Mouse (Mus musculus) v-Abl transformed pro-B cells (cell line): Measurements from ENCODE around the gene Fsip1.
"Not testable (repeated sequence)": the region's sequence is repeated elsewhere in the genome, so short reads cannot be mapped to it uniquely, and the experiment has no call there.

Experiments
- in situ Hi-C, 2 experiments: fragments of 400-800 bp; cut with MboI; formaldehyde crosslinking; loops; one replicate each; pipeline ENCODE4 v1.15.1; 2025; ENCODE audit not compliant: unreplicated experiment in 2 of 2

Gene Fsip1

DNA sequence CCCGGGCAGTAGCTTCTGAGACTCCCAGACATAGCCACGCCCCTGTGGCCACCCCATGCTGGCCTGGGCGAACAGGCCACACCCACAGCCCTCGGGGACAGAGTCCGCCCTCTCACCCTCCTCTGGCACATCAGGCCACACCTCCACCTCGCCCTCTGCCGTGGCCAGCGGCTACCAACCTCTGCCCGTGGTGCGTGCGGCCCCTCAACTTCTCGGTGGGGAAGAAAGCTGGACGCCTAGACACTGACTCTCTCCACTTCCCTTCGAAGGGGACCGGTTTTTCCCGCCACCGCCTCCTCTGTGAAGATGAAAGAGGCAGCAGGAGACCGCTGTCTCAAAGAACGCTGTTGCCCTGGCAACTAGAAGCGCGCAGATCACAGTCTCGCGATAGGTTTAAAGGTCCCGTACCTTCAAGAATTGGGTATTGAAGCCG is at the start of gene Fsip1:
Gene Fsip1 (minus strand): TSS at position 346 of the 433 bp plus-strand sequence.
- in situ Hi-C loops = loop anchor here (5.0 to 25.0 kb wide), 5 partner anchors 81 to 631 kb away; no protein-coding TSS in a partner anchor

DNA sequence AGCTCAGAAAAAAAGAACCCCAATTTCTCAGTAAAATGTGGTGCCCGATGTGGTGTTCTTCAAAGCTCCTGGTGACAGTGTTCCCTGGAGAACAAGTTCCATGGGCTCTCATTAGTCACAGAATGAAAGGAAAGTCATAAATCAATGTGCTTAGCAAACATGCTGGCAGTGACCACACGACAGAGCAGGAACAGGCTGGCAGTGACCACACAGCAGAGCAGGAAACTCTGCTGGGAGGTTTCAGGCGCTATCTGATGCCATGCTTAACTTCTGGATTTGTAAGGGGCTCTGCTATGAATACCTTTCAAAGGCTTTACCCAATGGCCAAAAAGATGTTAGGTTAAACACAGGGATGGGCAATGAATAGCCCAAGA is 49.7 kb upstream of the Fsip1 start:
- in situ Hi-C loops = no loop called here

DNA sequence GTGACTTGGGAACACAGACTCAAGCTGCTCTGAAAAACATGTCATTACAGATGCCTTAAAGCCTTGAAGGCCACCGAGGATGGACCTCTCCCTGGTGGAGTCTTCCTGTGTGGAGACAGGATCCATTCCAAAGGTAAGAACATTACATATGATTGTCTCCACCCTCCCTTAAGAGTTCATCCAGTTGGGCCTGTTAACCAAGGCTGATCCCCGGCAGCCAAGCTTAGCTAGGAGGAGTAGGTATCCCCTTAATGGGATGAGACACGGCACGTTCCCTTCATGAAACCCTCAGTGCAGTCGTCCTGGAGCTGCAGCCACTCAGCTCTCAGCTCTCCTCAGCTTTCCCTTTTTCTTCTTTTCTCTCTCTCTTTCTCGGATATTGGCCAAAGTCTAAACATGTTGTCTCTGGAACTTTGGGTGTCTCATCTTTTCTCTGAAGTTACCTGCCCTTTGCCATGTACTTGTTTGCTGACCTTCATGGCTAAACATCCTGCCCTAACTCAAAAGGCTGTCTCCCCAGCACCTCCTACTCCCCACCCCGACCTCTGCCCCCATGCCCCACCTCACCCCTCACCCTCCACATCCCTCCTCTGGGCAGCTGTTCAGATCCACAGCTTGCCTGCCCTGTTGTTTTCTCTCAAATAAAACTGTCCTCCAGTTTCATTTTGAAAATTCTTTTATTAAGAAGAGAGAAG is 49.2 kb upstream of the Fsip1 start:
- in situ Hi-C loops = no loop called here

DNA sequence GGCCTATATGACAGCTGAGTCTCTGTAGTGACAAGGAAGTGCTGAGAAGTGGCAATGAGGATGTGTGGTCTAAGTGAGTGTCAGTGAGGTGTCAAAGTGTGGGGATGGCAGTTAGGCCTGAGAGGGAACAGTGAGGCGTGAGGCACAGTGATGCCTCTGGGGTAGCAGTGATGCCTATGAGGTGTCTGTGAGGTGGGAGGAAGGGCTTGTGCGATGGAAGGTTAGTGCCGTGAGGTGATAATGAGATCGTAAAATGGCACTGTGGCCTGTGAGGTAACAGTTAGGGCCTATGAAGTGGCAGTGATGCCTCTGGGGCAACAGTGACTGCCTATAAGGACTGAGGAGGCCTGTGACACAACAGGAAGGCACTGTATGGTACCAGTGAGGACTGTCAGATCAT is 46.7 kb upstream of the Fsip1 start:
- in situ Hi-C loops = loop anchor here in 1 of 2 experiments (5.0 kb wide), 1 partner anchor 36 kb away; no protein-coding TSS in a partner anchor

DNA sequence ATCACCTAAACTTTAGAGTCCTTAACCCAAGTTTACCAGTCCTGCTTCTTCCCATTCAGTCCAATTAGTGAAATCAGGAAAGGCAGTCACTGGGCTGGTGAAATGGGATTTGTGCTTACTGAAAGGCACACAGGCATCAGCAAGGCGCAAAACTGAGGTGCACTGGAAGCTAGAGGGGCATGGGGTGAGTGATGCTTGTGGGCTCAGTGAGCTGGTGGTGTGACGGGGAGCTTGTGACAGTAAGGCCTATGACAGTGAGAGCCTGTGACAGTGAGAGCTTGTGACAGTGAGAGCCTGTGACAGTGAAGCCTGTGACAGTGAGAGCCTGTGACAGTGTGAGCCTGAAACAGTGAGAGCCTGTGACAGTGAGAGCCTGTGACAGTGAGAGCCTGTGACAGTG is 44.9 kb upstream of the Fsip1 start:
- in situ Hi-C loops = loop anchor here in 1 of 2 experiments (5.0 kb wide), 1 partner anchor 34 kb away; no protein-coding TSS in a partner anchor

DNA sequence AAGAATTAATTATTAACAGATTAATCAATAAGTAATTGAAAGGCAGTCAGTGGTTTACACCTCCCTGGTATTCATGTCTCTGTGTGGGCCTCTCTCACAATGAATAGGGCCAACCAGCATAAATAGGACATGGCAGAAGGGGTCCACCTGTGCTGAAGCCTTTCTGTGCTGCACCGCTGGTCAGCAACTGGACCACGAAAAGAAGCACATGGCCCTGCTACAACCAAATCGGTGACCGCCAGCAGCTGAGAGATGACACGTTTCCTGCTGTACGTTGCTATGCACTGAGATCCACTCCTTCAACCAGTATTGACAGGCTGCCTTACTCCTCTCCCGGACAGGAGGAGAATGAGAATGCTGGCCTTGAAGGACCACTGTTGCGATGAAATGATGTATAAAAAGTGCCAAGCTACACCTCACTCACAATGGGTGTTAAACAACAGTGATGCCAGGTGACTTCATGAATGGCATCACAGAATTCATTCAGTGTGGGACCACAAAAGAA is 44.3 kb upstream of the Fsip1 start:
- in situ Hi-C loops = loop anchor here in 1 of 2 experiments (5.0 kb wide), 1 partner anchor 34 kb away; no protein-coding TSS in a partner anchor

DNA sequence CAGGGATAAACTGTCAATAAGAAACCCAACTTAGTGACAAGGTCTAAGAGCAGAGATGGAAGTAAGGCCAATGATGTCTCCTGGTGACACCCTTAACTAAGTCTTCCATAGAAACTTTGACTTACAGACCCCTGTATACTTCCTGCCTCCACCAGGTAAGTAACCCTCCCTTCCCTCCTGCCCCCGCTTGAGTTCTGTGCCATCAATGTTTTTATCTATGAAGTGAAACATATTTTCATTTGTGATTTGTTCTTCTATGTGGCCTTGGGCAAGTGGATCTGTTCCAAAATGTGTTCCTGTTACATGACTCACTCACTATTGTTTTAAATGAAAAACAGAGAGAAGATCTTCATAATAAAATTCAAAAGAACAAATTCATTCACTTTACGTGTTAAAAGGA is 43.2 kb upstream of the Fsip1 start:
- in situ Hi-C loops = loop anchor here in 1 of 2 experiments (5.0 kb wide), 1 partner anchor 33 kb away; no protein-coding TSS in a partner anchor

DNA sequence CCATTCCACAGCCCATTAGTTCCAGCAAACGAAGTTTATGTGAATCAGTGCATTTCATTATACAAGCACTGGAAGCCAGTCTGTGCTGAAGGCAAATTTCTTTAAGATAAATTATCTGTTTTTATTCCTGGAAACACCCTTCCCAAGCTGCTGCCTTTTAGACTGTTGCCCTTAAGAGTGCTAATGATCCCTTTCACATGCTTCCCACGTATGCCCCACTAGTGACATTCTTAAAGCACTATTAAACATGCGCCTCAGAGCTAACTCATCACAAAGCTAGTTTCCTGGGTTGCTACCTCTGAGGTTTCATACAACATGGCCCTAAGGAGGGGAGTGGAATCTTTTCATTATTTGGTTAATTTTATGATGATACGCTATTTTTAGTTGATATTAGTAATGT is 41.8 kb upstream of the Fsip1 start:
- in situ Hi-C loops = no loop called here

DNA sequence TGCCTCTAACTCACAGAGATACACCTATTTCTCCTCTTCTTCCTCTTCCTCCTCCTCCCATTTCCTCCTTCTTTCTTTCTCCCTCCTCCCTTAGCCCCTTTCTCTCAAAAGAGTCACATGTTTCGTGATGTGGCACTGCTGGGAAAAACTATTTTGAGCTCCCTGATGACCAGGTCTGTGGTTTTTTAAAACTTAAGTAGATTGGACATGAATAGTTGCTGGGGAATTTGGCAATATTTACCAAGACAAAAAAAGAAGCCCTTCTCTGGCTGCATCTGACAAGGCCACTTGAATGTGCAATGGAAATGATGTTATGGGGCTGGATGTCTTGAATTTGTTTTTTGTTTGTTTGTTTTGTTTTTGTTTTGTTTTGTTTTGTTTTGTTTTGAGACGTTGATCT is 41.2 kb upstream of the Fsip1 start:
- in situ Hi-C loops = no loop called here

DNA sequence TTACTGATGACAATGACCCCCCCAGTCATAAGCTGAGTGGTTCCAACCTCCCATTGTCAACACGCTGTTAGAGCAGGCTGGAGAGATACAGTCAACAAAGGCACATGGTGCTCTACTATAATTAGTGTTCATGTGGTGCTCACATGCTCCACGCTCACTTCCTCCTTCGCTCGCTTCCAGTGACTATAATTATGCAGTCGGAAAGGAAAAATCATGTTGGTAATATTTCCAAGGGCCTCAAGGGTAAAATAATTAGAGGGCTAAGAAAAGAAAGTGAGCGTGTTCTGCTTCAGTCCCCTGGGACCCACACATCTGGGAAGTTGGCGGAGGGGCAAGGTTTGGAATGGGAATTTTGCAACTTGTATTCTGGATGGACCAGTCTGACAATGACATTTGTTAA is 38.7 kb upstream of the Fsip1 start:
- in situ Hi-C loops = no loop called here

DNA sequence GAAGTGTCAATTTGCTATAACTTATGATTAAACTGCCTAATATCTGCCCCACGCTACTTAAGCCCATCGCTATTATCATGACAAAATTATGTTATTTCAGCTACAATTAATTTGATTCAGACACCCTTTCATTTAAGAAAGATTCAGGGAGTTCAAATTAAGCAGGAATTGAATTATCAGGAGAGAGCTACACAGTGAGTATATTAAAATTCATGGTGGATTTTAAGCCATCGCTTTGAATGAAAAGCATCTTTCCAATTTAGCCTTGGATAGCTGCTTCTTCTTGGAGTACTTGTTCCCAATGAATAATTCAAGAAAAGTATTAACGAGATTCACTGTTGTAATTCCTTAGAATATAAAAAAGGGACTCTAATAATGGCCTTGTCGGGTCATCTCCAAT is 36.8 kb upstream of the Fsip1 start:
- in situ Hi-C loops = no loop called here

DNA sequence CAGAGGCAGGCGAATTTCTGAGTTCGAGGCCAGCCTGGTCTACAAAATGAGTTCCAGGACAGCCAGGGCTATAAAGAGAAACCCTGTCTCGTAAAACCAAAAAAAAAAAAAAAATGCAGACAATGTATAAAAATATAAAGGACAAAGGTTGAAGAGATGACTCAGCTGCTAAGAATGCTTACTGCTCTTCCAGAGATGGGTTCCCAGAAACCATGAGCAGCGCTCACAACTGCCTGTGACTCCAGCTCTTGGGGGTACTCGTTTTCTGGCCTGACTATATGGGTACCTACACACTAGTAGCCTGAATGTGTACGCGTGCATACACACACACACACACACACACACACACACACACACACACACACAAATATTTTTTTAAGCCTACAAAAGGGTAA is 32.3 kb upstream of the Fsip1 start:
- in situ Hi-C loops = not testable (repeated sequence)

DNA sequence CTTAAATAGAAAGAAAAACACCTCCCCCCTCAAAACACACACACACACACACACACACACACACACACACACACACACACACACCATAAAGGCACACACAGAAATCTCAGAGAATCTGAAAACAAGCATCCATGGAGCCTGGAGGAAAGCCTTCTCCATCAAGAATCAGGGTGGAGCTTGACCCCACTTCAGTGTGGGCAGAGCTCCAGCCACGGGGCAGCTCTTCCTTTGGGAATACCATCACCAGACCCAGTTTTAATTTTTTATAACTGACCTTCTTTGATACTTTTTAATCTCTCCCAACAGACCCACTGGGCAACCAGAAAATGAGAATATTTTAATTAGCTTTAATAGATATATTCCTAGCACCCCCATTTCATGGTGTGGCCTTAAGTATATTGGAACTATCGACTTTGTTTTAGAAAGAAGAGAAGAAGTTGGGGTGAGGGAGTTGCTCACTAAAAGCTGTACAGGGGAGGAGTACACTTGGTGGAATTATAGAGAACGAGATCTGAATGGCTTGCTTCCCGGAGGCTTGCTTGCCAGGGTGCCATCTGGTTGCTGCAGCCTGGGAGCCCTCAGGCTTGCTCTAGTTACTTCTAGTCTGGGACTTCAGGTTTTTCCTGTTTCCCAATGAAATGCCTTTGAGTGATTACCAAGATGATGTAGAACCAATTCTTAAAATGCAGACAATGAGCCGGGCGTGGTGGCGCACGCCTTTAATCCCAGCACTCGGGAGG is 31.7 kb upstream of the Fsip1 start:
- in situ Hi-C loops = no loop called here

DNA sequence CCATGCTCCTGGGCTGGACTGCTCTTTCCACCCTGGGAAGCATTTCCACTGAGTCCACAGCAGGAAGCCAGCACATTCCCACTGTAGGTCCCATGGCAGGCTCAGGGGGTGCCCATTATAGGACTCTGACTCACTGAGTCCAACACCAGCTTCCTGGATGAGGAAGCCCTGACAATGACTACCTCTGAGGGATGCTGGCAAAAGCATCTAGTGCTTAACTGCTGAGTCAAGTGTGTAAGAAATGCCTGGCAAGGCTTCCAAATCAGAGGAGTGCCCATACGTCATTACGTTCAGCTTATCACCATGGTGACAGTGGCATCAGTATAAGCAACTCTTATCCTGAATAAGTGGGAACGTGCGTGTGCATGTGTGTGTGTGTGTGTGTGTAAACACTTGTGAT is 30.9 kb upstream of the Fsip1 start:
- in situ Hi-C loops = no loop called here

DNA sequence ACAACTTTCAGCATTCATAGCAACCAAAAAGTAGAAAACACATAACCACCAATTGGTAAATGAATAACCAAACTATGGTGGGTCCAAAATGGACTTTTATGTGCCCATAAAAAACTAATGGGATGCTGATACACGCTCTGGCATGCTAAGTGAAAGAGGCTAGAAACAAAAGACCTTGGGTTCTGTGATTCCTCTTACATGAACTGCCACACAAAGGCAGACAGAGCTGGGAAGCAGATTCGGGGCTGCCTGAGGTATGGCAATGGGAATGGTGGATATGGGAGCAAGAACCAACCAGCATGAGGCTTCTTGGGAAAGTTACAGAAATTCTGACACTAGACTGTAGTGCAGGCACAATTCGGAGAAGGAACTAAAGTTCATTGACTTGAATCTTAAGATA is 25.7 kb upstream of the Fsip1 start:
- in situ Hi-C loops = no loop called here

DNA sequence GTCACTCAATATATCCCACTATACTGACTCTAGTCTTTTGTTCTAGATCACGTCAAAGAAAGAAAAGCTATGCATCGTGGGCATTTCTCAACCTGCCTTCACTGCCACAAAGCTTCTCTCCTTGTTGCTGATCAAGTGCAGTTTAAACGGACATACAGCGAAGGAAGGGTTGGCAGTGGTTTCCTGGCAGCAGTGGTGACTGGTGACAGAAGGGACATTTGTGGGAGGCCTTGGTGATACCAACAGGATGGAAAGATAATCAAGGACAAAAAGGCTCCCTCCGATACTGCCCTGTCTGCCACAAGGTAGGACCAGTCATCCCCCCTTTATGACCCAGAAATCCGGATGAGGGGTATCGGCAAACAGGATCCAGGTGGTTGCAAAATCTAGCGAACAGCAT is 21.5 kb upstream of the Fsip1 start:
- in situ Hi-C loops = no loop called here

DNA sequence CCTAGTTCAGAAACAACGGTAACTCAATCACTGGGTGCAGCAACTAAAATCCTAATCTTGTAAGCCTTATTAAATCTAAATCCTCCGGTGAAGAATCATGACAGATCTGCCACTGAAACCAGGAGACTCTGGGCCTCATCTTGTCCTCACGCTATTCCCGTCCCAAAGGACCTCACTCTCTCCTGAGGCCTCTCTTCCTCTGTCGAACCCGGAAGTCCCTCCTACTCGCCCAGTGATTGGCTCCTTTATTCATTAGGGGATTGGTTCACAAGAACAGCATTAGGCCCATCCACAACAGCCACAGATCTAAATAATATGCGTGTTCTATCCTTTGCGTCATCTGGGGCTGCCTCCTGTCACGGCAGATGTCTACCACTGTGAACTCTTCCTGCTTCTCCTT is 14.8 kb upstream of the Fsip1 start:
- in situ Hi-C loops = loop anchor here (25.0 kb wide), 2 partner anchors 341 to 616 kb away; no protein-coding TSS in a partner anchor

DNA sequence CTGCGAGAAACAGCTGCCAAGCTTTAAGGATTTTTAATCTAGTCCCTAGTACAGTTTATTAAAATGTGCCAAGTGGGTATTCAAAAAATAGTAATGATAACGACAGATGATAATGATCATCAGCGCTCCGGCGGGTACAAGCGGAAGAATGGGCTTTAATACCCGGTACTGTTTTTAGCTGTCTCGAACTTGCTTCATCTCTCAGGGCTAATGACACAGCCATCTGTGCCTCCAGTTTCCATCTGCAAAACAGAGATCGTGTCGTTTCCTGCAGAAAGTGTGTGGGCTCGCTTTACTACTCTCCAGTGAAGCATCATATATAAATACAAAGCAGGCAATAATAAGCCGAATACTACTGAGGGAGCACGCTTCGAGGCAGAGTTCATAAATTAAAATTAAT is 13.4 kb upstream of the Fsip1 start:
- in situ Hi-C loops = loop anchor here (25.0 kb wide), 2 partner anchors 342 to 617 kb away; no protein-coding TSS in a partner anchor

DNA sequence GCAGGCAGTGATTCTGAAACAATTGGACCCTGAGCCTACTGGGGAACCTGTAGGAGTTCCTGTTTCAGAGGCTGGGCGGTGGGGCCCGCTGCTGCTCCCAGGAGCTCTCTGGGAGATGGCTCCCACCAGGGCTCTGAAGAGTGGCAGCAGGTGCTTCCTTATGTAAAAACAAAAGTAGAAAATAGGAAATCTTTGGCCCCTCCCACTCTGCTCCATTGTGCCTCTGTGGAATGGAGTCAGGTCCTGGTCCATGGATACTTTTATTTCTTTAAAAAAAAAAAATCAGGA is 7.1 kb upstream of the Fsip1 start:
- in situ Hi-C loops = loop anchor here (5.0 to 25.0 kb wide), 7 partner anchors 73 to 623 kb away; partner anchors contain the start of gene Inafm2 (in 2 of the 2)

DNA sequence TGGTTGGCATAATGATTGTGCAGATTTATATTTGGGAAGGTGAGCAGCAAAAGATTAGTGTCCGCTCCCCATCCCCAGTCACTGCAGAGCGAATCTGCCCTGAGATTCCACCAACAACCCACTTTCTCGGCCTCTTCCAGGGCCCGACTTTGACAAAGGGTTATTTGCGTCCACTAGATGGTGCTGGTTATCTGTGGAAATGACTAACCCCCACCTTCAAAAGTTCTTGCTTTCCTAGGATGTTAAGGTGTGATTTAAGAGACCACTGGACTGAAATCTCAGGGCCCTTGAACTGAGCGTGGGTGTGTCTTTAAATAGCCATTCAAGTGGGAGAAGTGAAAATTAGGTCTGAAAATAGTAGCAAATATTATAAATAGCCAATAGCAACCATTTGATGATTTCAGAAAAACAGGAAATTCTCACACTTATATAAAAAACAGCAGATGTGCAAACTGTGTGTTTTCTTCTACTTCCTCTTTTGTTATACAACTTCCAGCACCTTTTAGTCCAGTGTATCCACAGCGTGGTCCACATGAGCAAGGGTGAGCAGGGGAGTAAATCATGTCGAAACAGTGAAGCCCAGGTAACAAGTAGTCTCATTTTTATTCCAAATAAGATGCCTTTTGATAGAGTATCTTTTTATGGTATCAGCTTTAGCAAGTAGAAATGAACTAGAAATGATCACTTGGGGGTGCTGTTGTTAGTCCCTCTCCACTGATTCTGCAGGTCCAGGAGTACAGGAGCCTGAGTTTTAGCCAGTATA is 6.6 kb upstream of the Fsip1 start:
- in situ Hi-C loops = loop anchor here (5.0 to 25.0 kb wide), 7 partner anchors 74 to 624 kb away; partner anchors contain the start of gene Inafm2 (in 2 of the 2)

DNA sequence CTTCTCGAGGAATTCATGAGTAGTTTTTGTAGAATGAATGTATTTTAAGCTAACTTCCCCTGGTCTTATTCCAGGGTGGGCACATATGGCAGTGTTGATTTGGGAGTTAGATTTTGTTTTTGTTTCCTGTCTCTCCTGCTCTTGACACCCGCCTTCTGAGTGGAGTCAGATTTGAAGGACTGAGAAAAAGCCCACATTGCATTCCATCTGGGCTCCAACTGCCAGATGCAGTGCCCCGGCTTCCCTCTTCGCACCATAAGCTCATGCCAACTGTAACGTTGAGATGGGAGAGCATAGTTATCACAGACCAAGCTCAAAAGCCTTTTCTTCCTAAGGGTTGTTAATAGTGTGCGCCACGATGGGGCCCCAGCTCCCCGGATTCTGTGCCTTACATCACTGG is 5.9 kb upstream of the Fsip1 start:
- in situ Hi-C loops = loop anchor here (5.0 to 25.0 kb wide), 7 partner anchors 75 to 625 kb away; partner anchors contain the start of gene Inafm2 (in 2 of the 2)
